Mouse (Mus musculus) midbrain, embryonic 13.5 days (tissue): ENCODE measurements around the gene Ambra1. TPM values are rescaled to one million over a fixed set of nuclear protein-coding genes. Genes with fewer than 3 reads are reported as not detected.

Experiments used
- ATAC-seq: fragments of 200-750 bp; cut with Nextera tagmentation; 2 replicates; pipeline ENCODE4 v1.8.0; 2017; ENCODE audit warnings: mild to moderate bottlenecking, moderate TSS enrichment, moderate library complexity
- H3K27ac ChIP-seq: fragments of 300-500 bp; sonication (generic); 2 replicates; pipeline ENCODE4 v1.5.1; 2015; ENCODE audit warnings: inconsistent platforms, mild to moderate bottlenecking, moderate library complexity
- H3K27me3 ChIP-seq: fragments of 300-500 bp; sonication (generic); 2 replicates; pipeline ENCODE4 v1.6.1; 2015; ENCODE audit warnings: mild to moderate bottlenecking, inconsistent platforms
- H3K36me3 ChIP-seq: fragments of 300-500 bp; sonication (generic); 2 replicates; pipeline ENCODE4 v1.6.1; 2015; ENCODE audit warnings: mild to moderate bottlenecking, inconsistent platforms
- H3K4me1 ChIP-seq: fragments of 300-500 bp; sonication (generic); replicated peaks from 2 replicates; pipeline ENCODE4 v1.6.1; 2015; ENCODE audit warnings: inconsistent platforms
- H3K4me2 ChIP-seq: fragments of 300-500 bp; sonication (generic); replicated peaks from 2 replicates; pipeline ENCODE4 v1.6.1; 2015; ENCODE audit warnings: moderate library complexity, mild to moderate bottlenecking, inconsistent platforms
- H3K4me3 ChIP-seq: fragments of 300-500 bp; sonication (generic); replicated peaks from 2 replicates; pipeline ENCODE4 v1.5.1; 2015; ENCODE audit warnings: mild to moderate bottlenecking, inconsistent platforms
- H3K9ac ChIP-seq: fragments of 300-500 bp; sonication (generic); replicated peaks from 2 replicates; pipeline ENCODE4 v1.6.1; 2015; ENCODE audit warnings: mild to moderate bottlenecking, inconsistent platforms
- H3K9me3 ChIP-seq: fragments of 300-500 bp; sonication (generic); 2 replicates; pipeline ENCODE4 v1.6.1; 2016; ENCODE audit warnings: mild to moderate bottlenecking, inconsistent platforms
- WGBS: fragments of 180-500 bp; shearing (Covaris S2); methylation state at CpG from one replicate; pipeline ENCODE4 v1.1.7; 2015; 5-methylcytosine and 5-hydroxymethylcytosine counted together
- polyA plus RNA-seq: library from polyadenylated mRNA; unstranded; fragments of >200 nt; fragmentation: Nextera tagmentation; extraction: Ambion mirVana; gene quantifications from 2 replicates; pipeline ENCODE4 v1.2.1, GENCODE M21; 2015

Ambra1 gene
- polyA plus RNA-seq, 1 experiment from 2014 or later: 26.2 TPM

DNA sequence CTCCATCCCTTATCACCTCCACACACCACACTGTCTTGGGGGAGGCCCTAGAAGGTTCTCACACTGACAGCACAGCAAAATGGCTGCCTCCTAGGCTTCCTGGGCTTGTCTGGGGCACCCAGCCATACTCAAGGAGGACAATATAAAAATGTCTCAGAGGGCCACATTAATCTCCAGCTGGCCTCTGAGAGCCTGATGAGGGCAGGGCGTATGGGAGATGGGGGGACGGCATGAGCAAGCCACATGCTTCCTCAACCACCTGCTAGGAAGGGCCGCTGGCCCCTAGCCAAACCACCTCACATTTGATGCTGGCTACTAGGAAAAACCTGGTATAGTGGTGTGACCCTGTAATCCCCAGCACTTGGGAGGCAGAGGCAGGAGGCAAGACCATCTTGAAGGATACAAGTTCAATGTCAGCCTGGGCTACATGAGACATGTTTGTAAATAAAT is 218.9 kb downstream of the Ambra1 start:
- no peak for ATAC-seq
- Histone ChIP-seq H3K4me2 (no peak overlapping the region), H3K36me3 (no peaks in the 10 kb centered on the region), H3K27me3 (no peaks in the 10 kb centered on the region), H3K27ac (no peak overlapping the region), H3K9me3 (no peaks in the 10 kb centered on the region), H3K4me1 (peaks cover 53% of the 10 kb centered on the region), H3K4me3 (no peak overlapping the region), H3K9ac (no peak overlapping the region)
- WGBS: 74% methylated on average over 3 of the region's 3 CpGs

DNA sequence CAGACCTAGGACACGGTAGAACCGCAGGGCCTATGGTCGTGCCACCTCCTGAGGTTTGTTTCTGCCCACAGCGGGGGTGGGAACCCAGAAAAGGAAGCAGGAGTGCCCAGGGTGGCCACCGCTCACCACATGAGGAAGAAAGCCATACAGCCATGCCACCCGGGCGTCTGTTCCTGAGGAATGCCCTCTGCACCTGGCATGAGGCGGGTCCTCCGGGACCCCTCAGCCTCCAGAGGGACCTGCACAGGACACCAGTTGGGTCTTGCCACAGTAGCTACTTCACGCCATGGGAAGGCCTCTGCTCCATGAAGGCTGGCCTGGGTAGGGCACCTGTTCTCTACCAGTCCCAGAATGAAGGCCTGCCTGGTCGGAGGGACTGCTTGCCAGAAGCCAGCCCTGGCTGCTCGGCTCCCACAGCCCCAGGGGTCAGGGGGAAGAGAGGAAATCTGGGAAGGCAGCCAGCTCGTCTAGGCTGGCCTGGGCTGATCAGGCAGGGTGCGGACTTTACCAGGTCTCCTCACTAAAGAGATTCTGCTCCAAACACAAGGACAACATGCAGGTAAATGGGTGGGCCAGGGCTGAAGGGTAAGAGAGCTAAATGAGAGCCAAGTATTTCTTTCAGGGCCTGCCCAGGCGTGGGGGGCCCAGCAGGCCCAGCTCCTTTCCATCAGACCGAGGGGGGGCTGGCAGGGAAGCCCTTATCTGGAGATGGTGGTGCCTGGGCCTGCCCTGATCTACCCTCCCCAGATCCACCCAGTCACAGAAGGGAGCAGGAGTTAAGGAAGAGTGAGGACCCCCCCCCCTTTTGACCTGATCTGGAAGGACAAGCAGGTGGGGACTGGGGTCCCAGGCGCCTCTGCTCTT is 219.7 kb downstream of the Ambra1 start:
- 71% methylated on average over 17 of the region's 17 CpGs for WGBS
- no peaks in the 10 kb centered on the region for H3K36me3 ChIP-seq
- H3K9me3 ChIP-seq: no peaks in the 10 kb centered on the region
- H3K4me2 ChIP-seq: peak overlapping the region; percentile 33
- ATAC-seq: peak; percentile 50
- peaks cover 53% of the 10 kb centered on the region for H3K4me1 ChIP-seq
- peak overlapping the region; percentile 64 for H3K27ac ChIP-seq
- H3K27me3 ChIP-seq: no peaks in the 10 kb centered on the region
- H3K9ac ChIP-seq: peak overlapping the region; percentile 44; the same call in 1 of the 2 replicates
- H3K4me3 ChIP-seq: no peak overlapping the region; the same call in 1 of the 2 replicates

DNA sequence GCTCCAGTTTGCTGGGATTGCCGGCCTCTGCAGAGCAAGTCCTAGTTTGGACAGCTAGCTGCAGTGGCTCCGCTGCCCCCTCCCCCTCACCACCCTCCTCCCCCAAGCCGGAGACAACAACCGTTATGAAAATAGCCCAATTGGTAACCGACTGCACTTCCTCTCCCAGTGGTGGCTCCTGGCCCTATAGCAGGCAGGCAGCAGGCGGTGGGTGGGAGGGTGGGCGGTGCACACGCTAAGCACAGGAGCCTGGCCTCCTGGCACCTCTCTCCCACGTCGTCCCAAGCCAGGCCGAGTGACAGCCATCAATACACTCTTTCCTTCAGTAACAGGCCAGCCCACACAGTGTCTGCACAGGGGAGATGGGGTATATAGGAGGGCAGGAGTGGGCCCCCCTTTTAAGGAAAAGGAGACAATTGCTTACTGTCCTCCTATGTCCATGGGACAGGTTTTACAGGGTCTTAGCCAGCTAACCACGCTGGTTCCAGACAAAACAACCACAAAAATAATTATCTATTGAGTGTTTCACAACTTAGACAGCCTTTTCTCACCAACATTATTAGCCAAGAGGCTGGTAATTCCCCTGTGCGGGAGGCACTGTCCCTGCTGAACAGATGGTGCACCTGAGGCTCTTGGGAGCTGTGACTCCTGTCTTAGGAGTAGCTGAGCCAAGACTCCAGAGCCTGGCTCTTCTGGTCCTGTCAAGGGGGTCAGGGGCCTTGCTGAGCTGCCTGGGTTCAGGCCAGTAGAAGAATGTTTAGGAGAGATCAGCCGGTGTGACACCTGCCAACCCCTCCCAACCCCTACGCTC is 220.5 kb downstream of the Ambra1 start:
- H3K9me3 ChIP-seq: no peaks in the 10 kb centered on the region
- 18% methylated on average over 15 of the region's 15 CpGs for WGBS
- ATAC-seq: peak; percentile 55
- H3K4me3 ChIP-seq: no peak overlapping the region; the same call in 1 of the 2 replicates
- H3K4me2 ChIP-seq: peak overlapping the region; percentile 33
- H3K36me3 ChIP-seq: no peaks in the 10 kb centered on the region
- H3K27ac ChIP-seq: peak overlapping the region; percentile 64
- H3K27me3 ChIP-seq: no peaks in the 10 kb centered on the region
- H3K4me1 ChIP-seq: peaks cover 47% of the 10 kb centered on the region
- peak overlapping the region; percentile 44; the same call in 1 of the 2 replicates for H3K9ac ChIP-seq

DNA sequence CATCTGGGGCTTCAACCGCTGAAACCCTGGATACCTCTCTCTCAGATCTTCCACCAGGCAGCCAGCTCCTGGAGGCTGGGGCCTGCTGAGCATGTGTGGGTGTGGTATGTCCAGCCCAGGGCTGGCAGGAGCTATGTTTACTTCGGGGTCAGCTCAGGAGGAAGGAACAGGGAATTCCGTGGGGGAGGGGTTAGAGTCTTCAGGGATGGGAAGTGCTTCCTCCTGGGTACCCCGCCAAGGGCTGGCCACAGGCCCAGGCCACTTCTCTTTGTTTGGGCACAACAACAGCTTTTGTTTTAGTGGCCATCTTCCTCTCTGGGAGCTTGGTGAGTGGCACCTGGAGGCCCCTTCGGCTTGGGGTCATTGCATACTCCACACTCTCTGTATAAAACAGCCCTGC is 223.9 kb downstream of the Ambra1 start:
- H3K4me3 ChIP-seq: no peak overlapping the region
- no peaks in the 10 kb centered on the region for H3K27me3 ChIP-seq
- H3K4me1 ChIP-seq: peaks cover 41% of the 10 kb centered on the region
- no peaks in the 10 kb centered on the region for H3K9me3 ChIP-seq
- H3K4me2 ChIP-seq: no peak overlapping the region
- H3K9ac ChIP-seq: no peak overlapping the region; the same call in 1 of the 2 replicates
- ATAC-seq: no peak
- WGBS: 32% methylated on average over 5 of the region's 5 CpGs
- H3K27ac ChIP-seq: no peak overlapping the region
- H3K36me3 ChIP-seq: no peaks in the 10 kb centered on the region

DNA sequence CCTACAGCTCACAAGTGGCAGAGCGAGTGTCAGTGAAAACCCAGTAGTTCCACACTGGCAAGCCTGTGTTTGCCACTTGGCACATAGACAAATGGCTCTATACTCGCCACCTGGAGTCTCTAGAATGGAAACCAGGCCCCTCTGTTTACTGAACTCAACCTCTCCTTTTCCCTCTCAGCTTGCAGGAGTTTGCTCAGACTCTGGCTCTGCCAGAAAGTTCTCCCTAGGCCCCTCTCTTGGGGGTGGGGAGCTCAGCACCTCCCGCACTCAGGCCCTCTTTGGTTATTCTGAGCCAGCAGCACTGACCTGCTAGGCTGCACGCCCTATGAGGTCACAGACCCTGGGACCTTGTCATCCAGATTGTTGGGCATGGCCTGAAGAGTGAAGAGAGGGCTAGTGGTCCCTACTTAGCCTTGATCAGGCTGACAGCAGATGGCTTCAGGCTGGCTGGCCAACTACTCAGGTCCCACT is 225.2 kb downstream of the Ambra1 start:
- Histone ChIP-seq H3K9ac (no peak overlapping the region), H3K4me3 (no peak overlapping the region), H3K4me1 (peaks cover 41% of the 10 kb centered on the region), H3K9me3 (no peaks in the 10 kb centered on the region), H3K27ac (no peak overlapping the region), H3K27me3 (no peaks in the 10 kb centered on the region), H3K4me2 (no peak overlapping the region), H3K36me3 (no peaks in the 10 kb centered on the region)
- no peak for ATAC-seq
- 91% methylated on average over 4 of the region's 4 CpGs for WGBS

DNA sequence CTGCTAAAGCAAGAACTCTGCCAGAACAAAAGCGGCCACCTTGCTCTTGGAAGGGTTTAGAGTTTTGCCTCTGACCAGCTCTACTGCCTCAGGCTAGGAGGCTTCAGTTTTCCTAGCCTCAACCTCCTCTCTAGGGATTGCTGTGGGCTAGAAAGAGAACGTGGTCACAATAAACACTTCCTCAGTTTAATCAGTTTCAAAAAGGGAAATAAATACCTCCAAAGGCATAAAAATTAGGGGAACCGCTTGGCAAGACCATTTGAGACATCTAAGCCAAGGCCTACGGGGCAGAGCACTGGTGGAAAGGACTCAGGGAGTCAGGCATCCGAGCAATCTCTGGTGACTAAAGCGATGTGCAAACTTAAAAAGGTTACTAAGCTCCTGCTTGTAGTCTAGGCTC is 225.9 kb downstream of the Ambra1 start:
- Histone ChIP-seq H3K4me1 (peaks cover 35% of the 10 kb centered on the region), H3K4me3 (no peak overlapping the region), H3K4me2 (no peak overlapping the region), H3K9me3 (no peaks in the 10 kb centered on the region), H3K27me3 (no peaks in the 10 kb centered on the region), H3K9ac (no peak overlapping the region), H3K36me3 (no peaks in the 10 kb centered on the region), H3K27ac (no peak overlapping the region)
- 87% methylated on average over 6 of the region's 6 CpGs for WGBS
- no peak for ATAC-seq

DNA sequence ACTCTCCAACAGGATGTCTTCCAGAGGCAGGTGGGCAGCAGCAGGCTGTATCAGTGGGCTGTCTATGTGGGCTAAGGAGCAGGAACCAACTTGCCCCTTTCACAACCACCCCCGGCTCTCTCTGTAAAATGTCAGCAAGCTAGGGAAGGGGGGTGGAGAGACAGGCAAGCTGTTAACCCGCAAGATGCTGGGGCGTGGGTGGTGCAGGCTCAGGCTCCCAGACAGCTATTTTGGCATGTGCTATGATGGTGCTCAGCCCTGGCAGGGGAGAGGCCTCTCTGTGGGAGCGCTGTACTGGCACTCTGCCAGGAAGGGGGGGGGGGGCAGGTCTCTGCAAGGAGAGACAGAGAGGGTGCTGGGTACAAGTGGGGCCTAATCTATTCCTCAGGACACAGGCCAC is 227.2 kb downstream of the Ambra1 start:
- Histone ChIP-seq H3K9ac (no peak overlapping the region), H3K4me2 (no peak overlapping the region), H3K27me3 (no peaks in the 10 kb centered on the region), H3K4me1 (peaks cover 40% of the 10 kb centered on the region), H3K4me3 (no peak overlapping the region), H3K27ac (0 out of 2 replicates have a peak overlapping the region, but pooled peaks have one; percentile 25), H3K9me3 (no peaks in the 10 kb centered on the region), H3K36me3 (no peaks in the 10 kb centered on the region)
- ATAC-seq: peak; percentile 54
- WGBS: 51% methylated on average over 4 of the region's 4 CpGs

DNA sequence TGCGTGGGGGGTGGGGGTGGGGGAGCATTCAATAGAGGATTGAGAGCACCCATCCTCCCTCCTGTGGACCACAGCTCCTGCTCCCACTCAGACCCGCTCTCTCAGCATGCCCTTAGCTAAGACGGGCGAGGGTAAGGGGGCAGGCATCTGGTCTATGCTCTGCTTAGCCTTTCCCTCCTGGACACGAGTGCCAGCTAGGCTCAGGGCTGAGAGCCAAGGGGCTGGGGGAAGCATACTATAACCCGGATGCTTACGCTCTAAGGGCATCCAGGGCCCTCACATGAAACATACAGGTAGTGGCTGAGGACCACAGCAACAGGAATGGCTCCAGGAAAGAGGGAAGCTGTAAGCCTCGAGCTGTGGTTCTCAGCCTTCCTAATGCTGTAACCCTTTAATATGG is 228.1 kb downstream of the Ambra1 start:
- Histone ChIP-seq H3K4me2 (no peak overlapping the region), H3K27me3 (no peaks in the 10 kb centered on the region), H3K36me3 (no peaks in the 10 kb centered on the region), H3K4me3 (no peak overlapping the region), H3K9ac (no peak overlapping the region), H3K4me1 (peaks cover 50% of the 10 kb centered on the region), H3K27ac (no peak overlapping the region), H3K9me3 (no peaks in the 10 kb centered on the region)
- no peak for ATAC-seq
- WGBS: 94% methylated on average over 8 of the region's 8 CpGs

DNA sequence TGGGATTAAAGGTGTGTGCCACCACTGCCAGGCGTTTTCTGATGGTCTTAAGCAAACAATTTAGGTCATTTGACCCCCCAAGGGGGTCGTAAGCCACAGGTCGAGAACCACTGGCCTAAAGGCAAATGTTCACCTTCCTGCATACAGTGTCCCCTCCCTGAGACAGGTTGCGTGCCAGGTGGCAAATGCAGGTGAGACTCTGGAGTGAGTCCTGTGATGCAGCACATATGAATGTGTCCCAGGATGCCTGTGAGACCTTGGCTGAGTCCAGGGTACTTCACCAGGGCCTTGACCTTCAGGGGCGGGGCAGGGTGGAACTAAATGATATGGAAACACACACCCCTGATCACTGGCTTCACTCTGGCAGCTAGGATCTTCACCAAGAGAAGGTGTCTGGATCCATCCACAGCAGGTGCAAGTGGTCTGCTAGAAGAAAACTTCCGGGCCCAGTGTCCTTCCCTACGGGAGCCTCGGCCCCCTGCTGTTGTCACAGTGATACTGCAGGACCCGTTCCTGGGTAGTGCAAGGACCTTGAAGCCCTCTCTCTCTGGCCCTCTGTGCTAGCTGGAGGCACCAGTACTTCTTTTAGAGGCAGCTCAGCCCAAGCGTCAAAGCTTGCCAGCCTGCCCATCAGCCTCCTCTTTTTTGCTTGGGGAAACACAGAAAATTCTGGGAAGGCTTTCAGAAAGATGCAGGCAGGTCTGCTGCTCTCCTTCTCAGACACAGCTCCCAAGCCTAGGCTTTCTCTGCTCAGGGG is 228.9 kb downstream of the Ambra1 start:
- Histone ChIP-seq H3K4me1 (peaks cover 52% of the 10 kb centered on the region), H3K9ac (no peak overlapping the region), H3K36me3 (no peaks in the 10 kb centered on the region), H3K4me2 (no peak overlapping the region), H3K9me3 (no peaks in the 10 kb centered on the region), H3K27me3 (no peaks in the 10 kb centered on the region), H3K4me3 (no peak overlapping the region), H3K27ac (no peak overlapping the region)
- no peak for ATAC-seq
- 53% methylated on average over 10 of the region's 10 CpGs for WGBS

DNA sequence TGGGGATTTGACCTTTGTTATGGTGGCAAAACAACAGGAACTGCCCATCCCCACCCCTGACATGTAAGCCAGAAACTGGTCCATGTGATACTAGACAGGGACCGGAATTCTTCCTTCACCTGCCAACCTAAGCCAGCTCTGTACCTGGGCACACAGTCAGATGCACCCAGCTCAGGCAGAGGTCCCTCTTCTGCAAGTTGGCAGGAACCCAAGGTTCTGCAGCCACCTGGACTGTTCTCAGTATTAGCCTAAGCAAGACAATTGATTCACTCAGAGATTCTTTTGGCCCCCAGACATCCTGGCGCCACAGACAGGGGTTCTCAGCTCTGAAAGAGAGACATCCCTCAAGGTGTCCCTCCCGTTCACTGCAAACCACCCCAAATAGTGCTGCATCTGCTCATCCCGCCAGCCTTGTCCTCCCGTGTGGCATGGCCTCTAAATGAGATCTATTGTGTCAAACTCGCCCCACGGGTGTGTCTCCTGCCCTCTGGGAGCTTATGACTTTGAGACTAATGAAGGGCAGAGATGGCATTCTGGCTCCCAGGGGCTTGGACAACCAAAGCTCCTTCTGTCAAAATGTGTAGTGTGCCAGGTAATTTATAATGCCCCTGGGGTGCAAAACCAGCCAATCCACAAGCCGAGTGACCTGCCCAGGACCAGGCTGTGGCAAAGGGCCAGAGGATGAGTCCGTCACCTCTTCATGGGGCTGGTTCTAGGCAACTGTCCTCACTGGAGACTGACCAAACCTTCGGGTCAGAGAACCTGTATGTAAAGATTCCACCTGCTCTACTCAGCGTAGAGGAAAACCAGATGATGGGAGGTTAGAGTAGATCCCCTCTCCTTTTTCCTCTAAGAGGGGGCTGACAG is 229.8 kb downstream of the Ambra1 start:
- no peak overlapping the region for H3K9ac ChIP-seq
- no peak overlapping the region for H3K4me3 ChIP-seq
- H3K9me3 ChIP-seq: no peaks in the 10 kb centered on the region
- peaks cover 48% of the 10 kb centered on the region for H3K4me1 ChIP-seq
- H3K36me3 ChIP-seq: no peaks in the 10 kb centered on the region
- H3K4me2 ChIP-seq: no peak overlapping the region
- no peak for ATAC-seq
- no peak overlapping the region for H3K27ac ChIP-seq
- 74% methylated on average over 11 of the region's 11 CpGs for WGBS
- H3K27me3 ChIP-seq: peaks cover 3% of the 10 kb centered on the region; the same call in 1 of the 2 replicates

DNA sequence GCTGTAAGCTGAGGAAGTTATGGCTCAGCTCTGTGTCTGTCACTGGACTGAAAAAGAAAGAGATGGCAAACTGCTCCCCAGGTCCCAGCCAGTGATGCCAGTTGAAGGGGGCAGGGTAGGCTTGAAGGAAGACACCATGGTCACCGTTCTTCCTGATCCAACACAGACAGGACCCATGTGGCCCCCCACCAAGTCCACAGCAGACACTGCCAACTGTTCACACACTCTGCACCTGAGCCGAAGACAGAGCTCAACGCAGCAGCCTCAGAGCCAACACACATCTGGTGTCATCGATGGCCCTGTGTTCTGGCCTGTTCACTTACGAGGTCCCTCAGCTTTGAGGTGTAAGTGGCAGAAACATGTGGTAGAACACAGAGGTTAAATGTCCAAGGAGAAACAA is 230.5 kb downstream of the Ambra1 start:
- 94% methylated on average over 5 of the region's 5 CpGs for WGBS
- H3K27me3 ChIP-seq: peaks cover 10% of the 10 kb centered on the region
- H3K4me1 ChIP-seq: peaks cover 52% of the 10 kb centered on the region
- no peaks in the 10 kb centered on the region for H3K9me3 ChIP-seq
- H3K9ac ChIP-seq: no peak overlapping the region
- H3K27ac ChIP-seq: no peak overlapping the region
- H3K36me3 ChIP-seq: no peaks in the 10 kb centered on the region
- ATAC-seq: no peak
- H3K4me3 ChIP-seq: no peak overlapping the region
- no peak overlapping the region for H3K4me2 ChIP-seq
